8 mouse cellular contexts compared by ENCODE assay signal in genomic region chr1:60409168-60409828, GRCm38 (mm10). TPM values are rescaled to one million over a fixed set of nuclear protein-coding genes. Genes with fewer than 3 reads are reported as not detected.
DNase-seq lines count a peak whose midpoint lies in the region; ATAC-seq lines count a peak whose summit lies in the region.

TSS of gene Abi2 (plus strand) at chr1:60409619.

- peak within 1 kb of the TSS; percentile 96 for H3K4me3 ChIP-seq in megakaryocyte, embryonic 14.5 days (replicated peaks)

- intact Hi-C loops in gastrocnemius, postnatal 14 days (cut with DNase I; ENCODE audit: low total_unique reads), result no loop called here

- DNase-seq in adrenal gland, adult (ENCODE audit: inconsistent age in 2 of 2, low spot score in 1 of 2), result peak; percentile 95 to 97
- DNase-seq in embryo, embryonic 10 days (ENCODE audit: low spot score), result peak; percentile 91
- DNase-seq in gastrocnemius, postnatal 14 days, result peak; percentile 93
- DNase-seq in left cerebral cortex, adult 9 months (ENCODE audit: low spot score in 2 of 2), result peak; percentile 77 to 90
- peak; percentile 95 to 97 for DNase-seq in right cerebral cortex, postnatal 10 days (ENCODE audit: low spot score in 2 of 2)
- DNase-seq in urinary bladder, postnatal 25 days (ENCODE audit: low spot score), result peak; percentile 91

- peak; percentile 63 for ATAC-seq in inflammation-experienced regulatory T-cells, adult 6 months

- peaks cover 28% of the 10 kb centered on the region for H3K4me1 ChIP-seq in megakaryocyte, embryonic 14.5 days

- H3K36me3 ChIP-seq in megakaryocyte, embryonic 14.5 days (replicated peaks; ENCODE audit: low read length), result no peaks in the 10 kb centered on the region

- no peaks in the 10 kb centered on the region for H3K27me3 ChIP-seq in megakaryocyte, embryonic 14.5 days (replicated peaks)

- H3K9me3 ChIP-seq in megakaryocyte, embryonic 14.5 days, result no peaks in the 10 kb centered on the region

RNA-seq across cellular contexts. Expression of gene Abi2, which starts in this region (rescaled TPM):
- 10 to 100 TPM; 20.4 to 22.6 TPM for total RNA-seq in gastrocnemius, postnatal 14 days (2021)
- polyA plus RNA-seq in inflammation-experienced regulatory T-cells, adult 6 months (2017; shearing (Covaris generic)), result 10 to 100 TPM; 14.4 to 19.9 (median 18.3) TPM
- 1.7 and 11.2 TPM in 2 replicates for polyA plus RNA-seq in megakaryocyte, embryonic 14.5 days (2012; ENCODE audit: insufficient read depth, low replicate concordance)

Comparison
In these comparisons a context has a peak if more than half of its experiments do, and no peak if none do; other contexts are left out.
1. Peak in every context shown above with its lines: DNase-seq, ATAC-seq and H3K4me3 ChIP-seq.